Mouse (Mus musculus): ENCODE measurements at regions not wholly inside any gene's neighbourhood (a gene's known extent, or its start where the extent isn't known, plus 50 kb on each side); places are given as distances from the start of the nearest gene placed in this dataset.

- dilution Hi-C loops (cut with MboI; ENCODE audit: extremely low pct_ligation_motif_present, extremely low pct_unique_long_range_greater_than_20kb, low sequenced_read_pairs): no loop called here
Observed at GRCm38 (mm10) chr11:114536616-114537493, 131.5 kb upstream of the Rpl38 start.

GRCm38 (mm10) chr11:114535900-114536299 is 132.4 kb upstream of the Rpl38 start:
- H3K36me3 ChIP-seq (replicated peaks in 1 of 2; ENCODE audit: control insufficient read depth in 1 of 2, insufficient read depth in 1 of 2, low read length in 1 of 2): no peaks in the 10 kb centered on the region
- H3K27me3 ChIP-seq (replicated peaks): peaks cover 78% of the 10 kb centered on the region
- no peak overlapping the region for H3K9ac ChIP-seq (ENCODE audit: insufficient read depth, low read depth)
- in situ Hi-C loops (cut with MboI; ENCODE audit: low pct_ligation_motif_present, low pct_unique_long_range_greater_than_20kb, low sequenced_read_pairs) (no loop called here), dilution Hi-C loops (cut with MboI; ENCODE audit: extremely low pct_ligation_motif_present, extremely low pct_unique_long_range_greater_than_20kb, low sequenced_read_pairs) (no loop called here)
- no peak overlapping the region for H3K4me2 ChIP-seq (ENCODE audit: insufficient read depth, low read depth, poor library complexity, severe bottlenecking)
- no peak overlapping the region for H3K4me3 ChIP-seq (replicated peaks in 1 of 3; ENCODE audit: low read depth in 2 of 3, low read length in 2 of 3, poor library complexity in 1 of 3)
- no peak overlapping the region for H3K27ac ChIP-seq (ENCODE audit: insufficient read depth, low read depth)
- no peaks in the 10 kb centered on the region for H3K79me2 ChIP-seq (replicated peaks; ENCODE audit: control insufficient read depth, extremely low read depth, insufficient read depth, poor library complexity, severe bottlenecking)
- H3K9me3 ChIP-seq (replicated peaks; ENCODE audit: low read length): peaks cover 14% of the 10 kb centered on the region
- TF ChIP-seq MYC (IDR thresholded peaks at IDR 0.05; ENCODE audit: low read depth, low read length) (no peak), UBTF (IDR thresholded peaks at IDR 0.05; ENCODE audit: low read depth, low read length) (no peak), POLR2A (IDR thresholded peaks at IDR 0.05; ENCODE audit: low read depth, low read length) (no peak), JUN (IDR thresholded peaks at IDR 0.05; ENCODE audit: insufficient read depth, low read depth, low read length) (no peak), ZC3H11A (IDR thresholded peaks at IDR 0.05; ENCODE audit: low read depth, low read length) (no peak), RCOR1 (conservative IDR thresholded peaks at IDR 0.05; ENCODE audit: low read depth, low read length) (no peak), ZNF384 (IDR thresholded peaks at IDR 0.05; ENCODE audit: low read depth, low read length) (no peak), POLR2AphosphoS2 (IDR thresholded peaks at IDR 0.05; ENCODE audit: low read depth, low read length) (no peak), IRF4 (IDR thresholded peaks at IDR 0.05; ENCODE audit: low read depth, low read length) (no peak), GABPA (IDR thresholded peaks at IDR 0.05; ENCODE audit: insufficient replicate concordance, low read depth, low read length) (no peak), HCFC1 (IDR thresholded peaks at IDR 0.05; ENCODE audit: low read depth, low read length) (no peak), MAX (IDR thresholded peaks at IDR 0.05; ENCODE audit: low read length) (no peak), ETS1 (conservative IDR thresholded peaks at IDR 0.05; ENCODE audit: low read depth, low read length) (no peak), CTCF (conservative IDR thresholded peaks at IDR 0.05 in 1 of 2, IDR thresholded peaks at IDR 0.05 in 1 of 2; ENCODE audit: low read depth in 2 of 2, low read length in 2 of 2) (no peak), EP300 (IDR thresholded peaks at IDR 0.05; ENCODE audit: low read length) (no peak), CHD2 (IDR thresholded peaks at IDR 0.05; ENCODE audit: low read length) (no peak), USF2 (conservative IDR thresholded peaks at IDR 0.05; ENCODE audit: low read depth, low read length) (no peak), MAZ (IDR thresholded peaks at IDR 0.05; ENCODE audit: low read depth, low read length) (no peak)
- no peaks in the 10 kb centered on the region for H3K4me1 ChIP-seq (ENCODE audit: control insufficient read depth in 1 of 2, insufficient read depth in 2 of 2)
- no peak for DNase-seq (ENCODE audit: extremely low read depth)

More at GRCm38 (mm10) chr11:114536616-114537493, 131.5 kb upstream of the Rpl38 start:
- in situ Hi-C loops (cut with MboI; ENCODE audit: low pct_ligation_motif_present, low pct_unique_long_range_greater_than_20kb, low sequenced_read_pairs): no loop called here
- no peaks in the 10 kb centered on the region for H3K36me3 ChIP-seq (replicated peaks in 1 of 2; ENCODE audit: control insufficient read depth in 1 of 2, insufficient read depth in 1 of 2, low read length in 1 of 2)
- no peak for DNase-seq (ENCODE audit: extremely low read depth)
- no peak overlapping the region for H3K27ac ChIP-seq (ENCODE audit: insufficient read depth, low read depth)
- H3K79me2 ChIP-seq (replicated peaks; ENCODE audit: control insufficient read depth, extremely low read depth, insufficient read depth, poor library complexity, severe bottlenecking): no peaks in the 10 kb centered on the region
- no peak overlapping the region for H3K4me3 ChIP-seq (replicated peaks in 1 of 3; ENCODE audit: low read depth in 2 of 3, low read length in 2 of 3, poor library complexity in 1 of 3)
- no peaks in the 10 kb centered on the region for H3K4me1 ChIP-seq (ENCODE audit: control insufficient read depth in 1 of 2, insufficient read depth in 2 of 2)
- peaks cover 22% of the 10 kb centered on the region for H3K9me3 ChIP-seq (replicated peaks; ENCODE audit: low read length)
- no peak overlapping the region for H3K9ac ChIP-seq (ENCODE audit: insufficient read depth, low read depth)
- no peak for TF ChIP-seq ZNF384 (IDR thresholded peaks at IDR 0.05; ENCODE audit: low read depth, low read length)
- no peak for TF ChIP-seq ZC3H11A (IDR thresholded peaks at IDR 0.05; ENCODE audit: low read depth, low read length)
- TF ChIP-seq SIN3A (IDR thresholded peaks at IDR 0.05; ENCODE audit: low read length): no peak
- TF ChIP-seq TBP (conservative IDR thresholded peaks at IDR 0.05; ENCODE audit: low read depth, low read length): no peak
- no peak for TF ChIP-seq E2F4 (IDR thresholded peaks at IDR 0.05; ENCODE audit: insufficient replicate concordance, low read depth, low read length)
- TF ChIP-seq MEF2A (IDR thresholded peaks at IDR 0.05; ENCODE audit: borderline replicate concordance, low read depth, low read length): no peak
- TF ChIP-seq UBTF (IDR thresholded peaks at IDR 0.05; ENCODE audit: low read depth, low read length): no peak
- no peak for TF ChIP-seq RCOR1 (conservative IDR thresholded peaks at IDR 0.05; ENCODE audit: low read depth, low read length)
- TF ChIP-seq MAZ (IDR thresholded peaks at IDR 0.05; ENCODE audit: low read depth, low read length): no peak
- TF ChIP-seq USF1 (IDR thresholded peaks at IDR 0.05; ENCODE audit: low read depth, low read length): no peak
- TF ChIP-seq ZKSCAN1 (IDR thresholded peaks at IDR 0.05; ENCODE audit: borderline replicate concordance, low read depth, low read length): no peak
- no peak for TF ChIP-seq HCFC1 (IDR thresholded peaks at IDR 0.05; ENCODE audit: low read depth, low read length)
- no peak for TF ChIP-seq ELF1 (IDR thresholded peaks at IDR 0.05; ENCODE audit: low read depth, low read length)
- no peak for TF ChIP-seq MYC (IDR thresholded peaks at IDR 0.05; ENCODE audit: low read depth, low read length)
- TF ChIP-seq MAFK (IDR thresholded peaks at IDR 0.05; ENCODE audit: insufficient replicate concordance, low read length): no peak
- TF ChIP-seq SMC3 (IDR thresholded peaks at IDR 0.05; ENCODE audit: low read depth, low read length): no peak
- TF ChIP-seq POLR2A (IDR thresholded peaks at IDR 0.05; ENCODE audit: low read depth, low read length): no peak
- H3K4me2 ChIP-seq (ENCODE audit: insufficient read depth, low read depth, poor library complexity, severe bottlenecking): no peak overlapping the region
- peaks cover 70% of the 10 kb centered on the region for H3K27me3 ChIP-seq (replicated peaks)

All from CH12.LX (cell line).